Comparison of ENCODE assay signal across 30 mouse cellular contexts in the genomic region with DNA sequence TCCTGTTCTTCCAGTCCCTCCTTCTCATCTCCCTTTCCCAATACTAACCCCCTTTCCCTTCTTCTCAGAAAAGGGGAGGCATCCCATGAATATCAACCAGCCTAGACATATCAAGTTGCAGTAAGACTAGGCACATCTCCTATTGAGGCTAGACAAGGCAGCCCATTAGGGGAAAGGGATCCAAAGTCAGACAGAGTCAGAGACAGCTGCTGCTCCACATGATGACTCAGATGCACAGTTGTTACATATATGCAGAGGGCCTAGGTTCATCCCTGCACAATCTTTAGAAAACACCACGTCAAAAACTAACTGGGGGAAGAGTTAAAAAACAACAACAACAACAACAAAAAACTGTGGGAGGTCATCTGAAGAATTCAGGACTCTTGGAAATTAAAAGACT.
"Had no signal": no experiment of that assay in that cellular context is flagged by ENCODE, and none has a peak within 500 bp of the region (broad histone marks: within the 10 kb centered on the region; RNA-seq: fewer than 3 reads in every experiment).

No protein-coding gene starts in this region.

- H3K4me2 ChIP-seq: limb, embryonic 12.5 days; limb, embryonic 13.5 days; limb, embryonic 15.5 days; liver, embryonic 11.5 days; liver, embryonic 12.5 days; liver, embryonic 13.5 days; liver, embryonic 15.5 days; lung, embryonic 14.5 days; lung, embryonic 15.5 days; midbrain, embryonic 11.5 days; midbrain, embryonic 12.5 days; midbrain, embryonic 13.5 days; midbrain, embryonic 15.5 days had no signal

- H3K9me3 ChIP-seq: limb, embryonic 10.5 days; limb, embryonic 12.5 days; limb, embryonic 13.5 days; limb, embryonic 15.5 days; liver, embryonic 12.5 days; liver, embryonic 13.5 days; liver, embryonic 15.5 days; lung, embryonic 15.5 days; megakaryocyte, embryonic 14.5 days; midbrain, embryonic 10.5 days; midbrain, embryonic 12.5 days; midbrain, embryonic 13.5 days; midbrain, embryonic 15.5 days had no signal

- H3K4me1 ChIP-seq: limb, embryonic 10.5 days; limb, embryonic 12.5 days; limb, embryonic 13.5 days; limb, embryonic 15.5 days; liver, embryonic 12.5 days; liver, embryonic 13.5 days; liver, embryonic 15.5 days; lung, embryonic 15.5 days; megakaryocyte, embryonic 14.5 days; midbrain, embryonic 13.5 days had no signal

- H3K36me3 ChIP-seq: limb, embryonic 10.5 days; limb, embryonic 12.5 days; limb, embryonic 13.5 days; limb, embryonic 15.5 days; liver, embryonic 12.5 days; liver, embryonic 13.5 days; liver, embryonic 15.5 days; lung, embryonic 15.5 days; midbrain, embryonic 10.5 days; midbrain, embryonic 12.5 days; midbrain, embryonic 13.5 days; midbrain, embryonic 15.5 days had no signal

- H3K4me3 ChIP-seq: left cerebral cortex, adult 2 months; limb, embryonic 10.5 days; limb, embryonic 12.5 days; limb, embryonic 13.5 days; limb, embryonic 15.5 days; liver, embryonic 12.5 days; liver, embryonic 13.5 days; liver, embryonic 15.5 days; lung, embryonic 15.5 days; megakaryocyte, embryonic 14.5 days; midbrain, embryonic 10.5 days; midbrain, embryonic 12.5 days; midbrain, embryonic 13.5 days; midbrain, embryonic 15.5 days had no signal

- H3K27me3 ChIP-seq: limb, embryonic 12.5 days; limb, embryonic 13.5 days; limb, embryonic 15.5 days; liver, embryonic 12.5 days; liver, embryonic 13.5 days; liver, embryonic 15.5 days; lung, embryonic 15.5 days; megakaryocyte, embryonic 14.5 days; midbrain, embryonic 12.5 days; midbrain, embryonic 13.5 days; midbrain, embryonic 15.5 days had no signal

- H3K9ac ChIP-seq: limb, embryonic 12.5 days; limb, embryonic 13.5 days; limb, embryonic 15.5 days; liver, embryonic 12.5 days; liver, embryonic 13.5 days; liver, embryonic 14.5 days; liver, embryonic 15.5 days; liver, postnatal 0 days; lung, embryonic 14.5 days; lung, embryonic 15.5 days; midbrain, embryonic 12.5 days; midbrain, embryonic 13.5 days; midbrain, embryonic 15.5 days had no signal

- ATAC-seq: liver, embryonic 12.5 days; liver, postnatal 0 days; lung, postnatal 0 days; midbrain, embryonic 13.5 days; midbrain, embryonic 15.5 days had no signal

- DNase-seq: left cerebral cortex, postnatal 4 days; liver; liver, embryonic 13.5 days; liver, postnatal 0 days; lung, adult 18-20 months; lung, adult 2 months; lung, embryonic 14.5 days; lung, postnatal 10 days; lung, postnatal 14 days; lung, postnatal 36 days; lung, postnatal 4 days; midbrain, embryonic 14.5 days had no signal

- H3K27ac ChIP-seq: left cerebral cortex, adult 2 months; limb, embryonic 10.5 days; limb, embryonic 12.5 days; limb, embryonic 13.5 days; limb, embryonic 15.5 days; liver, embryonic 12.5 days; liver, embryonic 13.5 days; liver, embryonic 14.5 days; liver, embryonic 15.5 days; lung, embryonic 15.5 days; macrophage; midbrain, embryonic 10.5 days; midbrain, embryonic 12.5 days; midbrain, embryonic 13.5 days; midbrain, embryonic 15.5 days had no signal
